Mouse (Mus musculus) 3T3-L1 (cell line): ENCODE measurements around the gene Spata2.
A peak's percentile ranks its signal among the peaks of the same experiment; 100 is the strongest.

Experiments used
- DNase-seq: peaks from one replicate; pipeline ENCODE4 v3.0.0-alpha.2; 2015; ENCODE audit warnings: low read depth, low spot score

The Spata2 gene

DNA sequence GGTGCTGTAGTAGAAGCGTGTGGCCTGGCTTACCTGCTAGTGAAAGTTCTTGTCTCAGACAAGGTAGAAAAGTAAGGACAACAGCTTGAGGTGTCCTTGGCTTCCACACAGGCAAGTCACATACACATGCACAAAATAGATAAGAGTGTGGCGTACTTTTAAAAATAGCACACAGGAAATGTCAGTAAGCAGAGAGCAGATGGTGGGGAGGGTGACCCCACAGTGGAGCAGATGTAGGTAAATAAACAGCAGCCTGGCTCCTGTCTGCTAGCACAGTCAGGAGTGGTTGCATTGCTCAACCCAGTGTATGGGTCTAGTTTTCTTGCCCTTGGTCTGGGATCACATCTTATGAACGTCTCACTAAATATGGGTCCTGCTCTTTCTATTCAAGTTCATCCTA, 17.8 kb upstream of the Spata2 start:
- DNase-seq = no peak

- peak; percentile 34 for DNase-seq
Measured at GRCm38 (mm10) chr2:167508569-167508968, 15.9 kb upstream of the Spata2 start.

- DNase-seq = no peak
Measured at GRCm38 (mm10) chr2:167507719-167508385, 15.2 kb upstream of the Spata2 start.

- no peak for DNase-seq
Measured at GRCm38 (mm10) chr2:167506546-167507260, 14.0 kb upstream of the Spata2 start.

GRCm38 (mm10) chr2:167505127-167505526, 12.4 kb upstream of the Spata2 start:
- DNase-seq = peak; percentile 43

- peak; percentile 50 for DNase-seq
Measured at GRCm38 (mm10) chr2:167503896-167504349, 11.2 kb upstream of the Spata2 start.

DNA sequence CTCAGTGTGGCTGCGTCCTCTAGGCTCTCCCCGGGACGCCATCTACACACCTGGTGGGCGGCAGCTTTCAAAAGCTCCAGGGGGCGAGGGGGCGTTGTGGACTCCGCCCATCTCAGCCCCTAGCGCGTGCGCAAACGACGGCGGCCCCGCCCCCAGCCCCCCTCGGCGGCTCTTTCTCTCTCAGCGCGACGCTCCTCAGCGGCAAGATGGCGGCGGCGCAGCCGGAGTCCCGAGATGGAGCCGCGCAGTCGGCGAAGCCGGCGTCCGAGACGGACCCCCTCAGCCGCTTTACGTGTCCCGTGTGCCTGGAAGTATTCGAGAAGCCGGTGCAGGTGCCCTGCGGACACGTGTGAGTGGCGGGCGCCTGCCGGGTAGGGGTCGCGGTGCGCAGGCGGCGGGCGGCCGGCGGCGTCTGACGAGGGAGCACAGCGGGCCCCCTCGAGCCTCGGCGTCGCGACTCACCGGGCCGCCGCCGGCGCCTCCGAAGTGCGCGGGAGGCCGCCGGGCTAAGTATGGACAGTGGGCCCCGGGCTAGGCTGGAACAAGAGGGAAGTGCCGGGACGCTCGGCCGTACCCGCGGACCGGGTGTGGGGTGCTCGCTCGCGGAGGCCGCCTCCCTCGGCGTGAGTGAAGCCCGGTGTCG, 10.7 kb upstream of the Spata2 start:
- peak; percentile 80 for DNase-seq

DNA sequence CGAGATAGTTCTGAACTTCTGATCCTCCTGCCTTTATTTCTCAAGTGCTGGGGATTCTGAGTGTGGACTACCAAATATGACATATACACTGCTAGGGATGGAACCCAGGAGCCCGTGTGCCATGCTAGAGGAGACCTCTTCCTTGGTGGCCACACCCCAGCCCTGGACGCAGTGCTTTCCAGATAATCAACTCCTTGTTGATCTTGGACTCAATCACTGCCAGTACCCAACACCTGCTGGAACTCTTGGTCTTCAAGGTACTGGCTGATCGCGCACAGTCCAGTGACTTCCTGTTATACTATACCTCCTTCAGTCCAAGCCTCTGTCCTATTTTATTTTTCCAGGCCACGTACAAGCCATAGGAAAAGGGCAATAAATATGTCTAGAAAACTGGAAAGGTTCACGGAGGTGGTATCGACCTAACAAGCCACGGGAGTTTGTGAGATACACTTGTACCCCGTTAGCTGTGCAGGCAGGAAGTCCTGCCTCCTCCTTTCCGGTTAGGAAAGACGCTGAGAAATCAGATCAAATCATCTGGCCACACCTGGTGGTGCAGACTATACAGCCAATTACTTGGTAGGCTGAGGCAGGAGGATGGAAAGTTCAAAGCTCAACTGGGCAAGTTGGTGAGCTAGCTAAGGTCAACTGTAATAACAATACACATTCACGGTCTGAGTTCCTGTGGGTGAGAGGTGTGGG, 10.0 kb upstream of the Spata2 start:
- DNase-seq = no peak

- peak; percentile 71 for DNase-seq
Measured at GRCm38 (mm10) chr2:167497272-167497671, 4.6 kb upstream of the Spata2 start.

GRCm38 (mm10) chr2:167496437-167496836, 3.8 kb upstream of the Spata2 start:
- no peak for DNase-seq

GRCm38 (mm10) chr2:167491757-167492708, 654 bp downstream of the Spata2 start, which contains the start of gene Rnf114:
Rnf114 (plus strand) TSS chr2:167492645.
- DNase-seq = peak; percentile 52

GRCm38 (mm10) chr2:167490813-167491525, 1.7 kb downstream of the Spata2 start:
- DNase-seq = peak; percentile 87

GRCm38 (mm10) chr2:167487994-167488393, 4.7 kb downstream of the Spata2 start:
- no peak for DNase-seq

- DNase-seq = no peak
Measured at GRCm38 (mm10) chr2:167487551-167487950, 5.1 kb downstream of the Spata2 start.

DNA sequence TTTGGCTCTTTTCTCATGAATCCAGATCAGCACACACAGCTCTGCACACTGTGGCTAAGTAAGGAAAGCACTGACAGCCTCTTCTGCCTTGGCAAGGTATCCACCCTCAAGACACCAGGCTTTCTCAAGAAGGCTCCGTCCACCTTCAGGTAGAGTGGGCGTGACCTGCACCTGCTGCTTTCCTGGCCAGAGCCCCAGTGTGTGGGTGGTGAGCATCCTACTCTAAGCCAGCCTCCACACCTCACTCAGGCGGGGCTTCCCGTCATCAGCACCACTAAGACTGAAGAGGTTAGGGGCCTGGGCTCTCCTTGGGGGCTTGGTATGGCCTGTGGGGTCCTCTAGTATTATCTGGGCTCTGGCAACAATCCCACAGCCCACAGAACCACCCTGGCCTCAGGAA, 6.1 kb downstream of the Spata2 start:
- peak; percentile 28 for DNase-seq

DNA sequence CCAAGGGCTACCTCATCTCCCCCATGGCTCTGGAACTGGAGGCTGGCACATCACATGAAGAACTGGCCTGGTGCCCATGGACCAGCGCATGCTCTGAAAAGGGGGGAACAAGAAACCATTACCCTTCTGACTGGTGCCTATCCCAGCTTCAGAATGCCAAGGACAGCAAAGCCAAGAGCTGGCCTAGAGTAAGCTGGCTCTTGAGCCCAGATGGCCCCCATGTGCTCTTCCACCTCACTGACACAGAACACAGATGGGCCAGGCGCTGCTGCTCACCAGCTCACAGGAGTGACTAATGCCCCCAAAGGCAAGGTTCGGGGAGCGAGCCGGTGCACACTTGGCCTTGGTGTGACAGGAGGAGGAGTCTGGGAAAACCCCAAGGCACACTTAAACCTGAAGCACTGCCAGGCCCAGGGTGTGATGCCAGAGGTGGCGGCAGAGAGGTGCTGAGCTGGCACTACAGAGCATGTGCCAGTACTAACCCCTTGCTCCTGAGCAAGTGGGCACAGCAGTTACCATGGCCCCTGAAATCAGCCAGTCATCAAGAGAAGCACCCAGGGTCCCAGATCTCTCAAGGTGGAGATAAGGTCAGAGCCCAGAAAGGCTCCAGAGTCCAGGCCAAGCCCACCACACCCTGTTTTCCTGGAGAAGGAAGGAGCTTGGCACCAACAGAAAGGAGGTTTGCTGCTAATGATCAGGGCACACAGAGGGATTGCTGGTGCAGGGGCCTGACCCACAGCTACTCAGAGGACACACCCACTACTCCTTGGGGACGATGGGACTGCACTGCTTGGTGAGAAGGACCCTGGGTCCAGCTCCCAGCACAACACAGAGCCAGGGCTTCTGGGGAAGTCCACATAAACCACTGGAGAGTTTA, 6.9 kb downstream of the Spata2 start:
- DNase-seq = peak; percentile 97

GRCm38 (mm10) chr2:167484932-167485331, 7.8 kb downstream of the Spata2 start:
- DNase-seq = no peak

- DNase-seq = no peak
Measured at GRCm38 (mm10) chr2:167483827-167484410, 8.8 kb downstream of the Spata2 start.
